Mouse (Mus musculus): ENCODE results near the gene Hamp2.
"Not testable (repeated sequence)": the region's sequence is repeated elsewhere in the genome, so short reads cannot be mapped to it uniquely, and the experiment has no call there.

DNA sequence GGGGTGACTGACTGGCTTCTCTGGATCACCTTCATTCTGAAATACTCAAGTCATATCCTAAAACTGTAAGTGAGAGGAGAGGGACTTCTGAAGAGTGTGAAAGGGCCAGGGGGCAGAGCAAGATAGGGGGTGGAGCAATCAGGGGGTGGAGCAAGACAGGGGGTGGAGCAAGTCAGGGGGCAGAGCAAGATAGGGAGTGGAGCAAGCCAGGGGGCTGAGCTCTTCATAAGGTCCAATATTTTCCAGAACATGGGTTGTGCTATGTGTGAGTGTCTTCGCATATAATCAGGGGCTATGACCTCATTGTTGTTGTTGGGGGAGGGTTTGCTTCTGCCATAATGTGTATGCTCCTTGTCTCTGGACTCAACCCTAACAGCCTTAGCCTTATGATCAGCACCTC, 15.6 kb upstream of the Hamp2 start:
- not testable (repeated sequence) for TF ChIP-seq USF1 (IDR thresholded peaks at IDR 0.05; ENCODE audit: low read depth); POLR2A (IDR thresholded peaks at IDR 0.05; ENCODE audit: insufficient read length, low read depth); MYOG (IDR thresholded peaks at IDR 0.05; ENCODE audit: control insufficient read depth in 1 of 3, insufficient read depth in 1 of 3, insufficient read length in 2 of 3, low read depth in 2 of 3); E2F4 (IDR thresholded peaks at IDR 0.05; ENCODE audit: insufficient read depth); POLR2AphosphoS2 (IDR thresholded peaks at IDR 0.05; ENCODE audit: insufficient read length, low read depth); TCF12 (IDR thresholded peaks at IDR 0.05; ENCODE audit: insufficient read depth, poor library complexity, severe bottlenecking); TCF3 (IDR thresholded peaks at IDR 0.05; ENCODE audit: insufficient read length, low read depth); CEBPB (IDR thresholded peaks at IDR 0.05; ENCODE audit: insufficient read depth, poor library complexity, severe bottlenecking); MAX (IDR thresholded peaks at IDR 0.05; ENCODE audit: low read depth)

Data from myocyte (in vitro differentiated cells).